ENCODE assay signal across 7 mouse cellular contexts in genomic region chr11:87126824-87127816, GRCm38 (mm10). TPM values are rescaled to one million over a fixed set of nuclear protein-coding genes. Genes with fewer than 3 reads are reported as not detected.
DNase-seq lines count a peak whose midpoint lies in the region; ATAC-seq and TF ChIP-seq lines count a peak whose summit lies in the region.

TSS of gene Trim37 (plus strand) at chr11:87127077.

- peak within 1 kb of the TSS; percentile 72 for H3K9ac ChIP-seq in intestine, postnatal 0 days (ENCODE audit: low read depth, low read length)
- peak within 1 kb of the TSS; percentile 90 for H3K9ac ChIP-seq in midbrain, embryonic 12.5 days (replicated peaks)

- H3K27me3 ChIP-seq in embryonic facial prominence, embryonic 10.5 days (replicated peaks; ENCODE audit: low read depth, poor library complexity, severe bottlenecking), result no peaks in the 10 kb centered on the region
- no peaks in the 10 kb centered on the region for H3K27me3 ChIP-seq in intestine, postnatal 0 days (replicated peaks; ENCODE audit: control insufficient read depth, insufficient read depth, low read length)
- H3K27me3 ChIP-seq in midbrain, embryonic 12.5 days, result no peaks in the 10 kb centered on the region
- no peaks in the 10 kb centered on the region for H3K27me3 ChIP-seq in small intestine, adult 2 months (ENCODE audit: control insufficient read depth, insufficient read depth, low read length)

- peak; percentile 90 for DNase-seq in adrenal gland, postnatal 10 days
- peak; percentile 97 for DNase-seq in embryonic facial prominence, embryonic 10.5 days (ENCODE audit: low spot score)
- peak; percentile 40 for DNase-seq in gonadal fat pad, adult 2 months (ENCODE audit: low read depth)
- peak; percentile 92 for DNase-seq in left cerebral cortex, postnatal 4 days

- intact Hi-C loops in left cerebral cortex, postnatal 4 days (cut with DNase I), result no loop called here

- TF ChIP-seq CTCF in intestine, postnatal 0 days (IDR thresholded peaks at IDR 0.05; ENCODE audit: low read depth), result 0 out of 2 replicates have a peak, but pooled peaks have one; percentile 4
- no peak for TF ChIP-seq CTCF in small intestine, adult 2 months (IDR thresholded peaks at IDR 0.05; ENCODE audit: extremely low read depth, insufficient read length, insufficient replicate concordance, low read depth, low read length)

- H3K4me1 ChIP-seq in embryonic facial prominence, embryonic 10.5 days, result peaks cover 27% of the 10 kb centered on the region
- no peaks in the 10 kb centered on the region for H3K4me1 ChIP-seq in intestine, postnatal 0 days (replicated peaks; ENCODE audit: control insufficient read depth, insufficient read depth, low read length)
- H3K4me1 ChIP-seq in midbrain, embryonic 12.5 days, result peaks cover 15% of the 10 kb centered on the region
- H3K4me1 ChIP-seq in small intestine, adult 2 months (ENCODE audit: control insufficient read depth, insufficient read depth, insufficient read length, low read length), result no peaks in the 10 kb centered on the region

- peak within 1 kb of the TSS; percentile 92 for H3K27ac ChIP-seq in embryonic facial prominence, embryonic 10.5 days (replicated peaks)
- H3K27ac ChIP-seq in intestine, postnatal 0 days (ENCODE audit: low read depth, low read length), result peak within 1 kb of the TSS; percentile 62
- H3K27ac ChIP-seq in midbrain, embryonic 12.5 days (replicated peaks), result peak within 1 kb of the TSS; percentile 97
- peak within 1 kb of the TSS; percentile 25 for H3K27ac ChIP-seq in small intestine, adult 2 months (ENCODE audit: insufficient read depth, low read depth, low read length)

- TF ChIP-seq POLR2A in small intestine, adult 2 months (IDR thresholded peaks at IDR 0.05; ENCODE audit: low read depth, low read length), result 0 out of 2 replicates have a peak, but pooled peaks have one; percentile 15

- H3K4me3 ChIP-seq in embryonic facial prominence, embryonic 10.5 days, result peak within 1 kb of the TSS; percentile 97
- peak within 1 kb of the TSS; percentile 96 for H3K4me3 ChIP-seq in intestine, postnatal 0 days (ENCODE audit: low read depth, low read length)
- H3K4me3 ChIP-seq in midbrain, embryonic 12.5 days, result peak within 1 kb of the TSS; percentile 93
- H3K4me3 ChIP-seq in small intestine, adult 2 months (ENCODE audit: low read depth, low read length), result peak within 1 kb of the TSS; percentile 94

- H3K4me2 ChIP-seq in intestine, postnatal 0 days (replicated peaks; ENCODE audit: low read depth), result peak within 1 kb of the TSS; percentile 86
- peak within 1 kb of the TSS; percentile 74 for H3K4me2 ChIP-seq in midbrain, embryonic 12.5 days (replicated peaks)

- under 1% methylated on average over 96 of the region's 105 CpGs for WGBS in embryonic facial prominence, embryonic 10.5 days
- under 1% methylated on average over 102 of the region's 105 CpGs for WGBS in intestine, postnatal 0 days
- whole genome bisulfite sequencing in midbrain, embryonic 12.5 days, result under 1% methylated on average over 92 of the region's 105 CpGs
- WGBS in small intestine, adult 2 months, result under 1% methylated on average over 91 of the region's 105 CpGs

- ATAC-seq in intestine, postnatal 0 days, result peak; percentile 97
- peak; percentile 93 for ATAC-seq in midbrain, embryonic 12.5 days (ENCODE audit: low FRiP score, low read depth)

- H3K36me3 ChIP-seq in embryonic facial prominence, embryonic 10.5 days (replicated peaks), result peaks cover 53% of the 10 kb centered on the region
- peaks cover 19% of the 10 kb centered on the region for H3K36me3 ChIP-seq in intestine, postnatal 0 days (ENCODE audit: control insufficient read depth, insufficient read depth)
- H3K36me3 ChIP-seq in midbrain, embryonic 12.5 days, result peaks cover 32% of the 10 kb centered on the region
- peaks cover 6% of the 10 kb centered on the region; the same call in 1 of the 2 replicates for H3K36me3 ChIP-seq in small intestine, adult 2 months (ENCODE audit: control insufficient read depth, insufficient read depth, low read length)

- no peaks in the 10 kb centered on the region for H3K9me3 ChIP-seq in embryonic facial prominence, embryonic 10.5 days
- H3K9me3 ChIP-seq in intestine, postnatal 0 days (ENCODE audit: control insufficient read depth), result no peaks in the 10 kb centered on the region
- no peaks in the 10 kb centered on the region for H3K9me3 ChIP-seq in midbrain, embryonic 12.5 days

RNA-seq across cellular contexts. Expression of gene Trim37, which starts in this region (rescaled TPM):
- total RNA-seq in adrenal gland, postnatal 10 days (2021), result 10 to 100 TPM; 20.1 to 21.9 TPM
- polyA plus RNA-seq in embryonic facial prominence, embryonic 10.5 days (2016; fragmentation: Nextera tagmentation; extraction: Ambion mirVana), result 49.1 and 52.1 TPM in 2 replicates
- 4.8 and 6.8 TPM in 2 replicates for polyA plus RNA-seq in gonadal fat pad, adult 2 months (2012; rRNA removed)
- polyA plus RNA-seq in intestine, postnatal 0 days (2015; fragmentation: Nextera tagmentation; extraction: Ambion mirVana), result 7.7 and 8.2 TPM in 2 replicates
- total RNA-seq in left cerebral cortex, postnatal 4 days (2021), result 100 to 1,000 TPM; 142 to 148 TPM
- polyA plus RNA-seq in midbrain, embryonic 12.5 days (2016; fragmentation: Nextera tagmentation; extraction: Ambion mirVana), result 95.3 and 106 TPM in 2 replicates
- 0.56 and 0.85 TPM in 2 replicates for polyA plus RNA-seq in small intestine, adult 2 months (2012; rRNA removed)

Comparison
In these comparisons a context has a peak if more than half of its experiments do, and no peak if none do; other contexts are left out.
1. Peak in every context shown above with its lines: DNase-seq, ATAC-seq, H3K4me3 ChIP-seq and H3K27ac ChIP-seq.
2. RNA of gene Trim37 (total RNA-seq): 142 to 148 TPM in left cerebral cortex, postnatal 4 days; 20.1 to 21.9 TPM in adrenal gland, postnatal 10 days; every median in the first group is over 4 times any median in the second.
3. DNase-seq: peak in every context shown above with its lines; median percentile 97 in embryonic facial prominence, embryonic 10.5 days; 92 in left cerebral cortex, postnatal 4 days; 90 in adrenal gland, postnatal 10 days; 40 in gonadal fat pad, adult 2 months.
4. H3K27ac ChIP-seq: peak in every context shown above with its lines; median percentile 97 in midbrain, embryonic 12.5 days; 92 in embryonic facial prominence, embryonic 10.5 days; 62 in intestine, postnatal 0 days; 25 in small intestine, adult 2 months.